Mouse (Mus musculus) embryonic stem cell, embryonic (primary cell): ENCODE results near the gene Elf2.

Experiments used
- CTCF ChIA-PET, 4 experiments: fragments of 300-600 bp in 2 of 4; fragments of 350-600 bp in 2 of 4; sonication (Branson Sonifier 250); formaldehyde crosslinking; loops; one replicate each; lab custom pipeline; 2022; ENCODE audit warnings: inconsistent platforms in 2 of 4; lab: Charles Lee
- POLR2A ChIA-PET, 4 experiments: fragments of 300-600 bp in 2 of 4; fragments of 350-600 bp in 2 of 4; sonication (Branson Sonifier 250); formaldehyde crosslinking; loops; one replicate each; lab custom pipeline; 2022; ENCODE audit warnings: antibody characterized with exemption in 4 of 4, inconsistent platforms in 1 of 4; lab: Charles Lee

Gene Elf2

GRCm38 (mm10) chr3:51345017-51345416 lies 4.6 kb upstream of the Elf2 start:
- POLR2A ChIA-PET = interaction anchor here in 3 of 4 experiments (1.0 to 2.0 kb wide), 6 partner anchors 8 to 163 kb away, joined by 3 to 10 read pairs (median 4); no protein-coding TSS in a partner anchor
- CTCF ChIA-PET = interaction anchor here (0.6 to 2.7 kb wide), 11 partner anchors 8 to 111 kb away, joined by 3 to 18 read pairs (median 3); partner anchors contain the start of gene Ndufc1 (in 1 of the 4)

GRCm38 (mm10) chr3:51344182-51344581 lies 3.7 kb upstream of the Elf2 start:
- POLR2A ChIA-PET = interaction anchor here in 3 of 4 experiments (1.0 to 2.0 kb wide), 11 partner anchors 9 to 162 kb away, joined by 3 to 10 read pairs (median 5); partner anchors contain the start of gene Noct (in 1 of the 3)
- CTCF ChIA-PET = interaction anchor here (0.6 to 2.7 kb wide), 8 partner anchors 9 to 188 kb away, joined by 3 to 18 read pairs (median 5); partner anchors contain the start of gene Ndufc1 (in 1 of the 4)

GRCm38 (mm10) chr3:51343260-51343659 lies 2.8 kb upstream of the Elf2 start:
- ChIA-PET CTCF (interaction anchor here (0.7 to 2.7 kb wide), 7 partner anchors 10 to 187 kb away, joined by 3 to 18 read pairs (median 3); no protein-coding TSS in a partner anchor), POLR2A (interaction anchor here in 2 of 4 experiments (1.1 to 2.0 kb wide), 4 partner anchors 14 to 120 kb away, joined by 3 to 10 read pairs (median 6); partner anchors contain the start of gene Noct (in 1 of the 2))

GRCm38 (mm10) chr3:51342152-51342551 lies 1.7 kb upstream of the Elf2 start:
- ChIA-PET POLR2A (interaction anchor here in 2 of 4 experiments (0.6 to 2.3 kb wide), 8 partner anchors 8 to 108 kb away, joined by 3 to 9 read pairs (median 3); no protein-coding TSS in a partner anchor), CTCF (interaction anchor here in 2 of 4 experiments (0.9 to 1.0 kb wide), 2 partner anchors 8 to 108 kb away, joined by 3 read pairs; no protein-coding TSS in a partner anchor)

- ChIA-PET CTCF (interaction anchor here in 2 of 4 experiments (0.9 to 1.0 kb wide), 2 partner anchors 9 to 107 kb away, joined by 3 read pairs; no protein-coding TSS in a partner anchor), POLR2A (interaction anchor here in 3 of 4 experiments (0.6 to 2.3 kb wide), 10 partner anchors 9 to 107 kb away, joined by 3 to 9 read pairs (median 4); no protein-coding TSS in a partner anchor)
These were observed 1.0 kb upstream of the Elf2 start for GRCm38 (mm10) chr3:51341268-51342081.

- ChIA-PET POLR2A (interaction anchor here in 2 of 4 experiments (0.6 to 1.0 kb wide), 4 partner anchors 18 to 64 kb away, joined by 3 to 5 read pairs (median 4); no protein-coding TSS in a partner anchor), CTCF (interaction anchor here in 2 of 4 experiments (1.0 kb wide), 2 partner anchors 13 to 106 kb away, joined by 3 read pairs; no protein-coding TSS in a partner anchor)
These were observed 520 bp downstream of the Elf2 start for GRCm38 (mm10) chr3:51339734-51340551.

GRCm38 (mm10) chr3:51339378-51339733 lies 1.1 kb downstream of the Elf2 start:
- POLR2A ChIA-PET = interaction anchor here in 1 of 4 experiments (0.8 to 1.0 kb wide), 2 partner anchors 19 to 61 kb away, joined by 3 to 5 read pairs; no protein-coding TSS in a partner anchor
- CTCF ChIA-PET = no interaction called here

- CTCF ChIA-PET = no interaction called here
- POLR2A ChIA-PET = no interaction called here
These were observed 5.1 kb downstream of the Elf2 start for GRCm38 (mm10) chr3:51335378-51335777.

GRCm38 (mm10) chr3:51333950-51334349 lies 6.5 kb downstream of the Elf2 start:
- CTCF ChIA-PET = interaction anchor here (0.5 to 1.9 kb wide), 11 partner anchors 8 to 105 kb away, joined by 3 to 9 read pairs (median 3); no protein-coding TSS in a partner anchor

GRCm38 (mm10) chr3:51333234-51333889 lies 7.1 kb downstream of the Elf2 start:
- ChIA-PET POLR2A (interaction anchor here in 3 of 4 experiments (0.7 to 2.2 kb wide), 15 partner anchors 9 to 109 kb away, joined by 3 to 9 read pairs (median 5); partner anchors contain the start of genes Mgarp (in 1 of the 3) and Noct (in 1 of the 3)), CTCF (interaction anchor here in 2 of 4 experiments (0.7 to 1.9 kb wide), 4 partner anchors 20 to 104 kb away, joined by 3 to 9 read pairs (median 6); no protein-coding TSS in a partner anchor)

More at GRCm38 (mm10) chr3:51333950-51334349, 6.5 kb downstream of the Elf2 start:
- POLR2A ChIA-PET = interaction anchor here in 3 of 4 experiments (0.5 to 2.2 kb wide), 16 partner anchors 10 to 713 kb away, joined by 3 to 9 read pairs (median 4); partner anchors contain the start of gene Noct (in 1 of the 3)

GRCm38 (mm10) chr3:51330086-51330485 lies 10.4 kb downstream of the Elf2 start:
- POLR2A ChIA-PET = interaction anchor here in 1 of 4 experiments (0.7 to 3.1 kb wide), 4 partner anchors 14 to 230 kb away, joined by 4 to 10 read pairs (median 4); no protein-coding TSS in a partner anchor

GRCm38 (mm10) chr3:51328546-51328945 lies 11.9 kb downstream of the Elf2 start:
- POLR2A ChIA-PET = interaction anchor here in 2 of 4 experiments (0.6 to 3.1 kb wide), 5 partner anchors 12 to 966 kb away, joined by 3 to 10 read pairs (median 4); partner anchors contain the start of gene Elf2 (in 1 of the 2)
- CTCF ChIA-PET = interaction anchor here in 2 of 4 experiments (0.6 to 2.5 kb wide), 3 partner anchors 39 to 151 kb away, joined by 5 to 18 read pairs (median 7); no protein-coding TSS in a partner anchor

More at GRCm38 (mm10) chr3:51330086-51330485, 10.4 kb downstream of the Elf2 start:
- CTCF ChIA-PET = interaction anchor here in 2 of 4 experiments (0.6 to 1.0 kb wide), 2 partner anchors 72 to 207 kb away, joined by 3 to 4 read pairs; no protein-coding TSS in a partner anchor

GRCm38 (mm10) chr3:51327817-51328216 lies 12.6 kb downstream of the Elf2 start:
- ChIA-PET POLR2A (interaction anchor here in 3 of 4 experiments (0.7 to 3.1 kb wide), 5 partner anchors 13 to 132 kb away, joined by 3 to 10 read pairs (median 3); partner anchors contain the start of gene Elf2 (in 1 of the 3)), CTCF (interaction anchor here (0.5 to 3.6 kb wide), 7 partner anchors 19 to 93 kb away, joined by 3 to 18 read pairs (median 8); no protein-coding TSS in a partner anchor)

GRCm38 (mm10) chr3:51327429-51327797 lies 13.1 kb downstream of the Elf2 start:
- POLR2A ChIA-PET = interaction anchor here in 3 of 4 experiments (0.7 to 3.1 kb wide), 5 partner anchors 13 to 132 kb away, joined by 3 to 10 read pairs (median 3); partner anchors contain the start of gene Elf2 (in 1 of the 3)
- CTCF ChIA-PET = interaction anchor here in 3 of 4 experiments (0.7 to 3.6 kb wide), 5 partner anchors 33 to 99 kb away, joined by 3 to 18 read pairs (median 5); no protein-coding TSS in a partner anchor

GRCm38 (mm10) chr3:51326664-51327428 lies 13.6 kb downstream of the Elf2 start:
- ChIA-PET CTCF (interaction anchor here in 3 of 4 experiments (0.7 to 3.6 kb wide), 4 partner anchors 32 to 99 kb away, joined by 3 to 11 read pairs (median 4); no protein-coding TSS in a partner anchor), POLR2A (interaction anchor here in 1 of 4 experiments (0.5 kb wide), 1 partner anchor 174 kb away, joined by 3 read pairs; no protein-coding TSS in a partner anchor)
